Mouse (Mus musculus) cerebellum, adult 9-11 months (tissue): ENCODE measurements at regions not wholly inside any gene's neighbourhood (a gene's known extent, or its start where the extent isn't known, plus 50 kb on each side); places are given as distances from the start of the nearest gene placed in this dataset.

ENCODE experiments used
- DNase-seq: peaks from one replicate; pipeline ENCODE4 v3.0.0; 2022

GRCm38 (mm10) chr15:72322127-72322526, 1512.2 kb upstream of the Gm6569 start:
- no peak for DNase-seq

GRCm38 (mm10) chr15:72323158-72323557, 1511.2 kb upstream of the Gm6569 start:
- no peak for DNase-seq

- DNase-seq = no peak
Observed at GRCm38 (mm10) chr15:72331262-72331661, 1503.1 kb upstream of the Gm6569 start.

GRCm38 (mm10) chr15:72334497-72334896, 1499.9 kb upstream of the Gm6569 start:
- no peak for DNase-seq

- DNase-seq = no peak
Observed at GRCm38 (mm10) chr15:72339629-72340028, 1494.7 kb upstream of the Gm6569 start.

- DNase-seq = no peak
Observed at GRCm38 (mm10) chr15:72341991-72342390, 1492.4 kb upstream of the Gm6569 start.

- no peak for DNase-seq
Observed at GRCm38 (mm10) chr15:72342504-72342903, 1491.9 kb upstream of the Gm6569 start.

- no peak for DNase-seq
Observed at GRCm38 (mm10) chr15:72343794-72344193, 1490.6 kb upstream of the Gm6569 start.

GRCm38 (mm10) chr15:72353371-72353770, 1481.0 kb upstream of the Gm6569 start:
- DNase-seq = no peak

GRCm38 (mm10) chr15:72355626-72356025, 1478.7 kb upstream of the Gm6569 start:
- no peak for DNase-seq

GRCm38 (mm10) chr15:72359636-72360035, 1474.7 kb upstream of the Gm6569 start:
- DNase-seq = peak; percentile 49

GRCm38 (mm10) chr15:72360049-72360448, 1474.3 kb upstream of the Gm6569 start:
- peak; percentile 87 for DNase-seq

- DNase-seq = peak; percentile 99
Observed at GRCm38 (mm10) chr15:72360463-72361030, 1473.8 kb upstream of the Gm6569 start.

- no peak for DNase-seq
Observed at GRCm38 (mm10) chr15:72373041-72373440, 1461.3 kb upstream of the Gm6569 start.

- DNase-seq = no peak
Observed at GRCm38 (mm10) chr15:72377201-72377600, 1457.2 kb upstream of the Gm6569 start.

GRCm38 (mm10) chr15:72379291-72379690, 1455.1 kb upstream of the Gm6569 start:
- no peak for DNase-seq

- DNase-seq = no peak
Observed at GRCm38 (mm10) chr15:72381164-72381563, 1453.2 kb upstream of the Gm6569 start.

GRCm38 (mm10) chr15:72381744-72382143, 1452.6 kb upstream of the Gm6569 start:
- DNase-seq = no peak

- no peak for DNase-seq
Observed at GRCm38 (mm10) chr15:72382521-72382920, 1451.8 kb upstream of the Gm6569 start.

- DNase-seq = no peak
Observed at GRCm38 (mm10) chr15:72383062-72383461, 1451.3 kb upstream of the Gm6569 start.

GRCm38 (mm10) chr15:72383470-72383869, 1450.9 kb upstream of the Gm6569 start:
- no peak for DNase-seq

GRCm38 (mm10) chr15:72393226-72393625, 1441.1 kb upstream of the Gm6569 start:
- no peak for DNase-seq

GRCm38 (mm10) chr15:72411956-72412355, 1422.4 kb upstream of the Gm6569 start:
- no peak for DNase-seq
